Mouse (Mus musculus): Measurements from ENCODE around the gene Uvrag. TPM values are rescaled to one million over a fixed set of nuclear protein-coding genes. Genes with fewer than 3 reads are reported as not detected.

The Uvrag gene
- polyA plus RNA-seq, 3 experiments from 2014 or later: 5.7 to 9.7 (median 7.0) TPM

GRCm38 (mm10) chr7:98840771-98841170 lies 300.2 kb downstream of the Uvrag start:
- no peak for ATAC-seq

GRCm38 (mm10) chr7:98839312-98839711 lies 301.6 kb downstream of the Uvrag start:
- ATAC-seq: no peak

GRCm38 (mm10) chr7:98838729-98839141 lies 302.2 kb downstream of the Uvrag start:
- peak; percentile 27 for ATAC-seq

- ATAC-seq: peak; percentile 55
Observed at GRCm38 (mm10) chr7:98837901-98838300, 303.0 kb downstream of the Uvrag start.

- peak; percentile 36 for ATAC-seq
Observed at GRCm38 (mm10) chr7:98836646-98837045, 304.3 kb downstream of the Uvrag start.

- ATAC-seq: no peak
Observed at GRCm38 (mm10) chr7:98835519-98836441, 305.2 kb downstream of the Uvrag start.

Other genes with a start within 250 kb of the Uvrag start
- gene Dgat2, start 41.6 kb upstream of the Uvrag start, polyA plus RNA-seq (2017; shearing (Covaris generic)): 1 to 10 TPM in 1 of 3 experiments, under 1 TPM in 2; 0.54 to 1.8 (median 0.91) TPM
- not detected for gene Mogat2, start 97.5 kb upstream of the Uvrag start, polyA plus RNA-seq (2017; shearing (Covaris generic))
- 1 to 10 TPM; 3.1 to 5.6 (median 3.2) TPM for gene Map6, start 126.3 kb upstream of the Uvrag start, polyA plus RNA-seq (2017; shearing (Covaris generic))
- not detected for gene Serpinh1, start 212.1 kb upstream of the Uvrag start, polyA plus RNA-seq (2017; shearing (Covaris generic))
- 10 to 100 TPM; 15.1 to 29.0 (median 17.5) TPM for gene Gdpd5, start 240.3 kb upstream of the Uvrag start, polyA plus RNA-seq (2017; shearing (Covaris generic))

Measured in inflammation-experienced regulatory T-cells, adult 6 months (primary cell).